Mouse (Mus musculus) cerebellum, adult 9-11 months (tissue): Measurements from ENCODE around the gene Dhcr7.

Experiments
- DNase-seq: peaks from one replicate; pipeline ENCODE4 v3.0.0; 2022

The Dhcr7 gene

GRCm38 (mm10) chr7:143834316-143834715 lies 11.4 kb downstream of the Dhcr7 start:
- no peak for DNase-seq

GRCm38 (mm10) chr7:143834972-143835371 lies 12.0 kb downstream of the Dhcr7 start:
- DNase-seq: no peak

- no peak for DNase-seq
Observed at GRCm38 (mm10) chr7:143837705-143838358, 14.9 kb downstream of the Dhcr7 start.

GRCm38 (mm10) chr7:143840121-143840520 lies 17.2 kb downstream of the Dhcr7 start:
- DNase-seq: peak; percentile 44

- DNase-seq: no peak
Observed at GRCm38 (mm10) chr7:143841301-143841700, 18.4 kb downstream of the Dhcr7 start.

- DNase-seq: no peak
Observed at GRCm38 (mm10) chr7:143848127-143848767, 25.3 kb downstream of the Dhcr7 start.

GRCm38 (mm10) chr7:143848768-143849482 lies 26.0 kb downstream of the Dhcr7 start:
- no peak for DNase-seq

- DNase-seq: no peak
Observed at GRCm38 (mm10) chr7:143866538-143866937, 43.6 kb downstream of the Dhcr7 start, which contains the start of gene Gm498. Gm498 (plus strand) TSS chr7:143866838.

GRCm38 (mm10) chr7:143868874-143869273 lies 45.9 kb downstream of the Dhcr7 start:
- no peak for DNase-seq

- no peak for DNase-seq
Observed at GRCm38 (mm10) chr7:143883717-143884116, 60.8 kb downstream of the Dhcr7 start.

- no peak for DNase-seq
Observed at GRCm38 (mm10) chr7:143891146-143891545, 68.2 kb downstream of the Dhcr7 start.

GRCm38 (mm10) chr7:143892361-143892760 lies 69.4 kb downstream of the Dhcr7 start:
- no peak for DNase-seq
